Mouse (Mus musculus): ENCODE measurements around the gene Zic1.

The Zic1 gene

DNA sequence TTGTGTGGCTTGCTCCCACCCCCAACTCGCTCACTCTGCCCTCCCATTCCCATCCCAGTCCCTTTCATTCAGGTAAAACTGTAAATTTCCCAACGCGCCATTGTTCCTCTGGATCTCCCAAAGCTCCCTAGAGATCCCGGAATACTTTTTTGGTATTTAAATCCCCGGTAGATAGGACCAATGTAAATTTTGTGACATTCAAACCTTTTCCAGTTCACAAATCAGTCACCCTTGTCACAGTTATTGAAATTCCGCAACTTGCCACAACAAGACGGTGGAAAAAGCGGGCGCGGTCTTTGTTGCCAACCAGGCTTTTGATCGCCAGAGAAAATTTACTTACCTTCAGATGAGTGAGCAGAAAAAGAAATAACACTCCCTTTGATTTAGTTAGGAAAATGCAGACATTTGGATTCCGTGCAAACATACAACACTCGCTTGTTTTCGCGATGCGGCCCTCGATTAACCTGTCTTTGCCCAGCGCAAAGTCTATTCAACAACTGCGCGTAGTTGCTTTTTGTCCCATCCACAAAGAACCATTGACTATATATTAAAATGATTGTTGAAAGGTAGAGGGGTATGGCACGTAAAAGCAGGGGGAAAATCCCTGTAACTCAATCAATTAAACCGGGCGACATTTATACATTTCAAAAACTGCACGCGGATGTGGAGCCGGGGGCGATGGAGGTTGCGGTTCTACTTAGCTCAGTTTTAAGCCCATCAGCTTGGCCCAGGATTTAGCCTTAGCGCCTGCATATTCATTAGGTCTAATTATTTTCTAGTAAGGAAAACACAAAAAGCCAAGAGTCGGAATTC, 1.6 kb upstream of the Zic1 start:
- no peak for DNase-seq (ENCODE audit: low read depth)

- no peak for DNase-seq (ENCODE audit: low read depth)
Measured at GRCm38 (mm10) chr9:91366226-91366998, 802 bp upstream of the Zic1 start.

DNA sequence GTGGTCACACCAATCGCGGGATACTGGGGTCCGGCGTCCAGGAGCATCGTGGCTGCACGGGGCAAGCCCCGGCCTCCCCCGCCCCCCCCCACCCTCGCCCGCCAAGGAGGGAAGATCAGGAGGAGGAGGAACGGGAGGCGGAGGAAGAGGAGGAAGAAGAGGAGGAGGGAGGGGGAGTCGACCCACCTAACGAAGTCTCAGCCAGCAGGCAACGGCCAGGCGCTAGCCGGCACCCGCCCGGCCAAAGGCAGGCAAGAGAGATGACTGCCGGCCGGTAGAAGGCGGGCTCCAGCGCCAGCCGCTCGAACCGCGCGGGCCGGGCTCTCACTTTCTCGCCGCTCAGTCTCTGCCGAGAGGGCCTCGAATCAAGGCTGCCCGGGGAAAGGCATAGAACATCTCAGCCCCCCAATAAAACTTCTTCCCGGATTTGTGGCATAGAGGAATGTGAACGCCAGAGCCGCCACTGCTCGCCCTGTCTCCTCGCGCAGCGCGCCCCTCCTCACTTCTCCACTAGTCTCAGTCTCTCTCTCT, 574 bp downstream of the Zic1 start:
- DNase-seq (ENCODE audit: low read depth), result no peak

DNA sequence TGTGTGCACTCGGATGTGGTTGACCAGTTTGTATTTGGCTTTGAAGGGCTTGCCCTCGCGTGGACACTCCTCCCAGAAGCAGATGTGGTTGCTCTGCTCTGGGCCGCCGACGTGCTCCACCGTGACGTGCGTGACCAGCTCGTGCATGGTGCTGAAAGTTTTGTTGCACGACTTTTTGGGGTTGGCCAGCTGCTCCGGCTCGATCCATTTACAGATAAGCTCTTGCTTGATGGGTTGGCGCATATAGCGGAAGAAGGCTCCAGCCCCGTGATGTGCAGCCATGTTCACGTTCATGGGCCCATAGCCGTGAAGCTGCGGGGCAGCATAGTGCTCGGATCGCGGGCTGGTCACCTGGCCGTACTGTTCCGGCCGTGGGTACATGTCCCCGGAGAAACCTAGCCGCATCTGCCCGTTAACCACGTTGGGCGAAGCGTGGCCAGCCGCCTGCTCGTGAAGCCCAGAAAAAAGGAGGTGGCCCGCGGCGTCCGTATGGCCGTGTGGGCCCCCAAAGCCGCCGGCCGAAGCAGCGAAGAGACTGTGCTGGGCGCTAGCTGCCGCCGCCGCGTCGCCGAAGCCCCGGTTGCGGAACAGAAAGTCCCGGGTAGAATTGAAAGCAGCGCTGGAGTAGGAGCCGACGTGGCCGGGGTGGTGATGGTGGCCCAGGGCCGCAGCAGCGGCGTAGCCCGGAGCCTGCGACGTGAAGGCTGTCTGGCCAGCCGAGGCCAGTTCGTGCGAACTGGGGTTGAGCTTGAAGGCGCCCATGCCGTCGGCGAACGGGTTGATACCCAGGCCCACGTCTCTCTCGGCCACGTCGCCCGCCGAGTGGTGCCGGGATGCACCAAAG, 1.3 kb downstream of the Zic1 start:
- no peak for DNase-seq (ENCODE audit: low read depth)

DNA sequence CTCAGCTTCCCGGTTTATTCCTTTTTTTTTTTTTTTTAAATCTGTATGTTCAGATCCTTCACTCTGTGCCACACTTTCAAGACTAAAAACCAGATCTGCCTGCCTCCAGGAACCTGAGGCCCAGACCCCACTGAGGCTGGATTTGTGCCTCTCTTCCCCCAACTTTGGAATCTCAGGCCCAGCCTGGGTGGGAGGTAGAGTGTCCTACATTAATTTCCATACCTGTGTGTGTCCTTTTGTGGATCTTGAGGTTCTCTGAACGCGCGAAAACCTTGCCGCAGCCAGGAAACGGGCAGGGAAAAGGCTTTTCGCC, 1.8 kb downstream of the Zic1 start:
- DNase-seq (ENCODE audit: low read depth), result no peak

GRCm38 (mm10) chr9:91363011-91363730, 2.4 kb downstream of the Zic1 start:
- DNase-seq (ENCODE audit: low read depth), result no peak

- no peak for DNase-seq (ENCODE audit: low read depth)
Measured at GRCm38 (mm10) chr9:91361856-91362601, 3.6 kb downstream of the Zic1 start, which contains the start of gene Zic4. TSS of gene Zic4 (plus strand) at chr9:91362413.

DNA sequence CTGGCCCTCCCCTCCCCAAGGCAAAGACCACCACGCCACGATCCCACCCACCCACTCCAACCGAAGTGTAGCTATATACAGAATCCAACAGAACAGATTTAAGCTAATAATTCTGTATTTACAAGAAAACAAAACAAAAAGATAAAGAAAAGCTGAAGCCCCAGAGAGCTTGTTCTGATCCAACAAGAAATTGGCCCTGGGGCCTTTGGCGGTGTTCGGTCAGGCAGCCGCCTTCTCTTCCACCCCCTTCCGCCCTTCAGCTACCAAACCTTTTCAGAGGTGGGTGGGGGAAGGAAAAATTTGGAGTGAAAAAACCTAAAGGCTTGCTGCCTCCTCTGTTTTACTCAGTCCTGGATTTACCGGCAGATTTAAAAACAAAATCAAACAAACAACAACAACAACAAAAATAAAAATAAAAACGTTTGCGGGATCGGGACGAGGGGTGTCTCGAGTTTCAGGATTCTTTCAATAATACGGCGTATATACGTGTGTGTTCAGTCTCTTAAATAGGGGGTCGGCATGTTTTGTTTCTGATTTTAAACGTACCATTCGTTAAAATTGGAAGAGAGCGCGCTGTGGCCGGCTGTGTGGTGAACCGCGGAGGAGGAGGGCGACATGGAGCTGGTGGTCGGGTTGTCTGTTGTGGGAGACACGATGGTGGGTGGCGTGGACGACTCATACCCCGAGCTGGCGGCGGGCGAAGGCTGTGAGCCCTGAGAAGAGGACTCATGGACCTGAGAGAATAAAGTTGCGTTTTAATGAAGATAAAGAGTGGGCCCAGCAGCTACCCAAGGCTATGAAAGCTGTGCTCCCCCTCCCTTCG, 4.4 kb downstream of the Zic1 start:
- no peak for DNase-seq (ENCODE audit: low read depth)

- no peak for DNase-seq (ENCODE audit: low read depth)
Measured at GRCm38 (mm10) chr9:91360151-91361032, 5.2 kb downstream of the Zic1 start.

DNA sequence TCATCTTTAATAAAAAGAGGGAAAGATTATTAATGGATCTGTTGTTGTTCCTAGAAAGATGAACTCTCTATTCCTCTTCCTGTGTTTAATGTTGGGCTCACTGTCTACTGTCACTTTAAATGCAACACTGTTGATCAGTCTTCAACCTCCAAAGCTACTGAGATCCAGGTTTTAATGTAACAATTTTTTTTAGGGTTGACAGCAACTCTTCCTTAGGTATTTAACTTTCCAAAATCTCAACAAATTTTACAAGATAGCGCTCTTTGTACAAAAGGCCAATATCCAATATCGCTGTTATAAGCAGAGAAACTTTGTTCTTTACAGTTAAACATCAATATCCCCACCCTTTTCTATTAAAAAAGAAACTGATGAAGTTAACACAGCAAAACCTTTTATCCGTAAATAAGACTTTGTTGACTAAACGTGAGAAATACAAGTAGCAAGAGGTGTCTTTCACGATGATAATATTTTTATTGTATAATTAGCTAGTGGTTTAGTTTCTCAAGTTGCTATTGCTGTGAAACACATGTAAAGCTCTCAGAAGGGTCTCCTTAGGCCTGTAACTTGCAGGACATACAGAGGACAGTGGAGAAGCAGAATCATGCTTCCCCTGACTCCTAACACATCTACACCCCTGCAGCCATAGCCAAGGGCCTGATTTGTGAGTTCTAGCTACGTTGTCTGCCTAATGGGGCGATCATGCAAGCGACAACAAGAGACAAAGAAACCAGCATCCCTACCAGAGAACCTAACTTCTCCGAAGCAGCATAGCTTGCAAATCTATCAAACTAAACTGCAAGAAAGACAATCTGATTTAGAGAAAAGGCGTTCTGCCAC, 6.5 kb downstream of the Zic1 start:
- no peak for DNase-seq (ENCODE audit: low read depth)

GRCm38 (mm10) chr9:91357321-91357720, 8.3 kb downstream of the Zic1 start:
- DNase-seq (ENCODE audit: low read depth), result no peak

DNA sequence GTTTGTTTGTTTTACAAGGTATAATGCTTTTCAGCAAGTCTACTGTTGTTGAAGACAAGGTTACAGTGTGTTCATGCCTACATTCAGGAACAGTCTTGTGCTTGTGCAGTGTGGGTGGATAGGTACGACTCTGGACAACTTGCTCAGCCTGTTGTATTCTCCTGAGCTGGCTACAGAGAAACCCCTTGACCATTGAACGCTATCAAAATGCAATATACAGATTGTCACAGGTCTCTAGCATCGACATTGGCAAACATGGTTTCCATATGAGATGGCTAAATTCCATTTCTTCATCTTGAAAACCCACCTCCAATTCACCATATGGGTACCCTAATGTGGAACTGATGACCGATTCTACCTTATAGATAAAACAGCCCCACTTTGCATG, 9.3 kb downstream of the Zic1 start:
- DNase-seq (ENCODE audit: low read depth), result no peak

- no peak for DNase-seq (ENCODE audit: low read depth)
Measured at GRCm38 (mm10) chr9:91355629-91356352, 9.8 kb downstream of the Zic1 start.

- no peak for DNase-seq (ENCODE audit: low read depth)
Measured at GRCm38 (mm10) chr9:91355270-91355589, 10.4 kb downstream of the Zic1 start.

- DNase-seq (ENCODE audit: low read depth), result no peak
Measured at GRCm38 (mm10) chr9:91354434-91355269, 11.0 kb downstream of the Zic1 start.

DNA sequence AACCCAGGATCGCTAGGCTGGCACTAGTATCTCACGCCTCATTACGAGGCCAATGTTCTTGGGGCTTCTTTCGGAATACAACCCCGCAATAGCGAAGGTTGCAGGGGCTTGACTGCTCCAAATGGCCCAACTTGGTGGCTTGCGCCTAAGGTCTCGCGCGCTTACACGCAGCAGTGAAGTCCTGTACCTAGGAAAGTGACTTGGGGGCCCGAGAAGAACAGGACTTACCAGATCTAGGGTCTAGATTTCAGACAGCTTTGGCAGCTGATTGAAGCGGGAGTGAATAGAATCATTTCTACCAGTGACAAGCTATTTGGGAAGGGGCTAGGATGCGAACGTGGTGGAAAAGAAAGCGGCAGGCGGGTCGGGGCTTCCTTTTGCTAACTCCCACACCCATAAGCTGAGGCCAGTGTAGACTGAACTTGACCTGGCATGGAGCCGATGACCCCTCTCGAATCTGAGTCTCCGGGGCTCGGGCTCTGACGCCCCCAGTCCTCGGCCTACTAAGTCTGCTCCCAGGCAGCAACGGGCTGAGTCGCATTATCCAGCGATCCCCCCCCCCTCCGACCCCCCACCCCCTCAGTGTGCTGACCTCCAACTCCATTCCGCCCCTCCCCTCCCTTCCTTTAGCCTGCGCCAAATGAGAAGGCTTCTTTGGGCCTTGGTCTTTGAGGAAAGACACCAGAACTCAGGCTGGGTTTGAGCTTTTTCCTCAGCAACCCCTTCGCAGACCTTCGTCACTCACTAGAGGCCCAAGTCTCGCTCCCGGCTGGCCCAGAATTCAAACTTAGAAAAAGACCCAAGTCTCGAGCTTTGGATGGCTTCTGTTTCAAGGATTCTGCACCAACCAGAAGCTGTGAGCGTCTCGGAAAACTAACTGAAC, 11.8 kb downstream of the Zic1 start:
- no peak for DNase-seq (ENCODE audit: low read depth)

All from 416B (cell line).